Mouse (Mus musculus) heart, embryonic 10.5 days (tissue): ENCODE results near the gene Tssk4. TPM values are rescaled to one million over a fixed set of nuclear protein-coding genes. Genes with fewer than 3 reads are reported as not detected.

ENCODE experiments used
- DNase-seq: peaks from one replicate; pipeline ENCODE4 v3.0.0-alpha.2; 2017; ENCODE audit warnings: low spot score
- H3K27ac ChIP-seq: fragments of 300-500 bp; sonication (generic); 2 replicates; pipeline ENCODE4 v1.5.1; 2016; ENCODE audit warnings: mild to moderate bottlenecking
- H3K27me3 ChIP-seq: fragments of 300-500 bp; sonication (generic); 2 replicates; pipeline ENCODE4 v1.6.1; 2016; ENCODE audit warnings: mild to moderate bottlenecking; ENCODE audit not compliant: poor library complexity, insufficient read depth, severe bottlenecking
- H3K36me3 ChIP-seq: fragments of 300-500 bp; sonication (generic); 2 replicates; pipeline ENCODE4 v1.6.1; 2016; ENCODE audit warnings: mild to moderate bottlenecking, moderate library complexity
- H3K4me1 ChIP-seq: fragments of 300-500 bp; sonication (generic); 2 replicates; pipeline ENCODE4 v1.6.1; 2016; ENCODE audit warnings: mild to moderate bottlenecking
- H3K4me3 ChIP-seq: fragments of 300-500 bp; sonication (generic); 2 replicates; pipeline ENCODE4 v1.5.1; 2016; ENCODE audit warnings: mild to moderate bottlenecking, moderate library complexity
- H3K9me3 ChIP-seq: fragments of 300-500 bp; sonication (generic); 2 replicates; pipeline ENCODE4 v1.6.1; 2016; ENCODE audit warnings: mild to moderate bottlenecking, moderate library complexity
- WGBS: fragments of 180-500 bp; shearing (Covaris S2); methylation state at CpG from one replicate; pipeline ENCODE4 v1.1.7; 2016; 5-methylcytosine and 5-hydroxymethylcytosine counted together
- polyA plus RNA-seq: library from polyadenylated mRNA; unstranded; fragments of >200 nt; fragmentation: Nextera tagmentation; extraction: Ambion mirVana; gene quantifications from 2 replicates; pipeline ENCODE4 v1.2.1, GENCODE M21; 2016

The Tssk4 gene
- polyA plus RNA-seq, 1 experiment from 2014 or later: 0.57 TPM

DNA sequence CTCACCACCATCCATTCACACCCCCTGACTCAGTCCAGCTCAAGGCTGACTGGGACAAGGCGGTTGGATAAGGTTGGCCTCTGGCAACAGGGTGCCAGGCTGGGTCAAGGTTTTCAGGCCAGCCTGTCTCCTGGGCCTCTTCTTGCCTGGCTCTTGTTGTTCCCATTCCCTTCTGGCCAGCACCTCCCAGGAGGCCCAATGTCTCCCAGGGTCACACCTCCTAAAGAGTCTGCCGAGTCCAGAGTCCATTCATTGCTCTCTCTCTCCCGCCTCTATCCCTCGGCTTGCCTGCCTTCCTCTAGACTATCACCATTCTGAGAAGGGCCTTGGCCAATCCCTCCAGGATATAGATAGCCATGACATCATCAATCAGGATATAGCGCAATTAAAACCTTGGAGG is 8.0 kb downstream of the Tssk4 start:
- 87% methylated on average over 5 of the region's 5 CpGs for WGBS
- H3K27me3 ChIP-seq: no peaks in the 10 kb centered on the region
- H3K4me3 ChIP-seq: no peak overlapping the region
- H3K9me3 ChIP-seq: no peaks in the 10 kb centered on the region
- H3K27ac ChIP-seq: peak overlapping the region; percentile 80
- peaks cover 32% of the 10 kb centered on the region for H3K36me3 ChIP-seq
- DNase-seq: no peak
- peaks cover 12% of the 10 kb centered on the region; the same call in 1 of the 2 replicates for H3K4me1 ChIP-seq

DNA sequence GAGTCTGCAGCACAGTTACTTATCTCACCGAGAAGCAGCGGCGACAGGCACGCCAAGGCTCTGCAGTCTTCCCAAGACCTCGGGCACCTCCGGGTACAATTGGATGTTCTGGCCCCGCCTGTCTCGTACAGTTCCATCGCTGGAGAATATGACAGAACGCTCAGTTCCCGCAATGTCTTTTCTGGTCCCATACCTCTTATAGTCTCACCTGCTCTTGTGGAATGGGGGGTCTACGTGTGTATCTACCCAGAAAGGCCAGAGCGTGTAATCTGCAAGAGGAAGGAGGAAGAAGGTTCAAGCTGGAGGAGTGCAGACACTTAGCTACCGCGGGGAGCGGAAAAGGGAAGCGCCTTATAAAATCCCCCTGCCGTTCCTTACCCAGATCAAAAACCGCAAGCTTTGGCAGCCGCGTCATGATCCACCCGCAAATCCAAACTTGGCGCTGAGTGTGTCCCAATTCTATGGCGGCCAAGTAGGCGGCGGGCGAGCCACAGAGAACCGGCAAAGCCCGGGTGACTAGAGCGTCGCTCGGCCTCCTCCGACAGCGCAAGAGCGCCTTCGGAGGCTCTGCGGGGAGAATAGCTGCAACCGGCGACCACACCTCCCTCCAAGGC is 10.1 kb downstream of the Tssk4 start, which contains the start of gene Mdp1:
TSS of gene Mdp1 (minus strand) at position 549 of the 614 bp plus-strand sequence.
- Histone ChIP-seq H3K36me3 (peaks cover 42% of the 10 kb centered on the region), H3K27me3 (no peaks in the 10 kb centered on the region), H3K27ac (peak within 1 kb of the TSS; percentile 92), H3K4me3 (peak within 1 kb of the TSS; percentile 80), H3K9me3 (no peaks in the 10 kb centered on the region), H3K4me1 (peaks cover 12% of the 10 kb centered on the region; the same call in 1 of the 2 replicates)
- under 1% methylated on average over 39 of the region's 39 CpGs for WGBS
- peak; percentile 92 for DNase-seq

DNA sequence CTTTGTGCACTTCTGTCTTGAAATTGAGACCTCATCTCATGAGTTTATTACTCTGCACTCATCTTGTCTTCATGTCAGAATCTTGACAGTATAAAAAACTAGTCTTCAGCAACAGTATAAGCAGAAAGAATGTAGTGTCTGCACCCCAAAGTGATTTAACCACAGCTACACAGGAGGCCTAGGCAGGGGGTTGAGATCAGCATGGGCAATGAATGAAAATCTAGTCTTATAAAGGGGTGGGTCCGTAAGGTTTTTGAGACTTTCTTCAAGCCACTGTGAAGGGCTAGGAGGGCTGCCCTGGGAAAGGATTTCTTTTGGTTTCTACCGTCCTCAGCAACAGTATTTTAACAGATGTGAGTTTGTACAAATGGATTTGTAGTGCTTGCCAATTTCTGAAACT is 10.7 kb downstream of the Tssk4 start:
- H3K4me3 ChIP-seq: peak overlapping the region; percentile 80
- H3K4me1 ChIP-seq: peaks cover 12% of the 10 kb centered on the region; the same call in 1 of the 2 replicates
- H3K27me3 ChIP-seq: no peaks in the 10 kb centered on the region
- DNase-seq: no peak
- H3K9me3 ChIP-seq: no peaks in the 10 kb centered on the region
- no peak overlapping the region for H3K27ac ChIP-seq
- WGBS: 50% methylated on average over 2 of the region's 2 CpGs
- peaks cover 44% of the 10 kb centered on the region for H3K36me3 ChIP-seq

- Histone ChIP-seq H3K27ac (peak overlapping the region; percentile 98), H3K4me3 (peak overlapping the region; percentile 83), H3K9me3 (no peaks in the 10 kb centered on the region), H3K27me3 (no peaks in the 10 kb centered on the region), H3K36me3 (peaks cover 31% of the 10 kb centered on the region), H3K4me1 (peaks cover 20% of the 10 kb centered on the region)
- 0% methylated on average over 12 of the region's 12 CpGs for WGBS
- no peak for DNase-seq
Observed at GRCm38 (mm10) chr14:55671486-55671832, 21.5 kb downstream of the Tssk4 start.

DNA sequence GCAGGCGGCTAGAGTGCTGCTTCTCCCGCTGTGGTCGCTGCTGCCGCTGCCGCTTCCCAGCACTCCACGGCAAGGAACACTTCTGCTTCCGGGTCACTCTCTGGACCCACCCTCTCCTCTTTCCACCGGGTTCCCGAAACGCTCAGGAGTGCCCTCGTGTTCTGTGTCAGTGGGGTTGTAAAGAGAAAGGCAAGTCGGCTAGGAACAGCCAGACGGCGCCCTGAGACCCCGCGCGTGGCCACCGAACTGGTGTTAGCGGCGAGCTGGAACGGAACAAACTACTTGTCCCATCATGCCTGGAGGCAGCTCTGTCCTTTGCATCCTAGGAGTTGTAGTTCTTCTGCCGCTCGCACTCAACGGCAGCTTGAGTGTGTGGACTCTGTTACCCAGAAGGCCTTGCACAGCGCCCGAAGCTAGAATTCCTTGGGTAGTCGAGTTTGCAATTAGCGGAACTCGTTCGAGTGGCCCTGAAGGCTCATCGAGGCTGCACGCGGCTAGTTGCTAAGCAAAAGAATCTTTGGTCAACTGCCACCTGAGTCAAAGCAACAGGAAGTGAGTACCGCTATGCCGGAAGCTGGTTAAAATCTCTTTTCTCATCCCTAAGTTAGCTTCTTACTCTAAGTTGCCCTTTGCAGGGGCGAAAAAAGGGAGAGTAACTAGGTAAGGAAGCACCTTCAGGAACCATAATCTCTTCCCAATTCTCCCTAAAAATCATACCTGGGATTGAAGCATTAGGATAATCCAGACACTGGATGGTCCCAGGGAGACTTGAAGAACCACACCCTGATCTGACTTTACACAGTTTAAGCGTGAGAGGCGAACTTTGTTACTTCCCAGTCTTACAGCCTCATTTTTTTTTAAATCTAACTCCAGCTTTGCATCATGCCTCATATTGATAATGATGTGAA is 22.1 kb downstream of the Tssk4 start, which contains the start of the genes Gmpr2 and Nedd8:
TSS of gene Gmpr2 (plus strand) at position 109 of the 908 bp plus-strand sequence.
TSS of gene Nedd8 (minus strand) at position 292 of the 908 bp plus-strand sequence.
- H3K36me3 ChIP-seq: peaks cover 33% of the 10 kb centered on the region
- H3K27ac ChIP-seq: peak within 1 kb of the TSS; percentile 98
- H3K4me3 ChIP-seq: peak within 1 kb of the TSS; percentile 83
- peak; percentile 99 for DNase-seq
- WGBS: 1% methylated on average over 38 of the region's 38 CpGs
- peaks cover 20% of the 10 kb centered on the region for H3K4me1 ChIP-seq
- no peaks in the 10 kb centered on the region for H3K27me3 ChIP-seq
- H3K9me3 ChIP-seq: no peaks in the 10 kb centered on the region

- H3K36me3 ChIP-seq: peaks cover 39% of the 10 kb centered on the region
- DNase-seq: no peak
- H3K4me1 ChIP-seq: peaks cover 20% of the 10 kb centered on the region
- H3K4me3 ChIP-seq: peak overlapping the region; percentile 83
- H3K27ac ChIP-seq: peak overlapping the region; percentile 98
- no peaks in the 10 kb centered on the region for H3K9me3 ChIP-seq
- H3K27me3 ChIP-seq: no peaks in the 10 kb centered on the region
- 75% methylated on average over 7 of the region's 7 CpGs for WGBS
Observed at GRCm38 (mm10) chr14:55672741-55673060, 22.7 kb downstream of the Tssk4 start.

DNA sequence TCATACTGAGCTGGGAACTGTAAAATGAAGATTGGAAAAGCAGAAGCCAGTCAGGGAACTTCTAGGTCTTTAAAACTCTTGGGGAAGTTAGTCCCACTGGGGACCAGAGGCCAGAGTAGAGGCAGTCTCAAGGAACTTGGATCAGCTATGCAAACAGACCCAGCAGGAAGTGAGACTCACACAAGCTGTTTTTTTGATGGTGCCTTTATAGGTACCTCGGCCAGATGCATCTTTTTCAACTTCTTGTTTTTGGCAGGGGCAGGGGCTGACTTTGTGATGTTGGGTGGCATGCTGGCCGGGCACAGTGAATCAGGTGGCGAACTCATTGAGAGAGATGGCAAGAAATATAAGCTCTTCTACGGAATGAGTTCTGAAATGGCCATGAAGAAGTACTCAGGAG is 27.6 kb downstream of the Tssk4 start:
- Histone ChIP-seq H3K27ac (no peak overlapping the region), H3K27me3 (no peaks in the 10 kb centered on the region), H3K9me3 (no peaks in the 10 kb centered on the region), H3K36me3 (peaks cover 57% of the 10 kb centered on the region), H3K4me3 (no peak overlapping the region), H3K4me1 (peaks cover 12% of the 10 kb centered on the region)
- DNase-seq: no peak
- WGBS: 85% methylated on average over 4 of the region's 4 CpGs

DNA sequence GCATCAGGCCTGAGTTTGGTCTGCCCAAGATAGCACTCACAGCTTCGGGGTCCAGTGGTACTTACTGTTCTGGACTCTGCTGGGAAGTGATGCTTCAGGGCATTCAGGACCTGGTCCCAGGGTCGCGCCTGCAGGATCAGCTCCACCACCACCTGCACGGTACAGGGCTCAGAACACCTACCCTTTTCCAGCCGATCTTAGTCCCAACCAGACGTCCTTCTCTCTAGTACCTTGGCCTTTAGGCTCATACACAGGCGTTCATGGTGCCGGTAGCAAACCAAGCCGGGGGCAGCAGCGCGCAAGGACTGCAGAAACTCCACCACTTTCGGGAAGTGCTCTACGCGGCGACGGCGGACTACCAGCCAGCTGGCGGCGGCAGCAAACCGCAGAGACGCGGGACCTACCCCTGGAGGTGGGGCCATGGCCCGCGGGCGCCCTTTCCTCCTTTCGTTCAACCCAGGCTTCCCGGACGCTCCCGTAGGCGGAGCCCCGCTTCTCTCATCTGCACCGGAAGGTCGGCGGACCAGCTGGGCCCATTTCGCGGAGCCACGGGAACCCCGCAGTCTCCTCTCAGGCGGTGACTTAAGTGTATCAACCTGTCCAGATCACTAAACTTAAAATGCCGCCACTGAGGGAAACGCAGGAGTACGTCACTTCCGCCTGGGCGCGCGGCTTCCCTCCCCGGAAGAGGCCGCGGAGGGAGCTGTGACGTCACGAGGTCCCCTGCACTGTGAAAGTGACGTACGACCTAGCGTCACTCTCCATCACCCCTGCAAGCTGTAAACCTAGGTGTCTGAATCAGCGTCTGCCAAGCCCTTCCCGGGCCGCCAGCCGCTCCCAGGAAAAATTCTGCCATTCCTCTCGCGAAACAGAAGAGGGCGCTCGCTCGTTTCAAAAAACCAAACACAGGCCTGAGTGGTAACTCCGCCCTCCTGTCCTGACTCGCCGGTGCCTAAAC is 31.5 kb downstream of the Tssk4 start, which contains the start of gene Tinf2:
TSS of gene Tinf2 (minus strand) at position 661 of the 958 bp plus-strand sequence.
- Histone ChIP-seq H3K4me3 (peak within 1 kb of the TSS; percentile 92), H3K4me1 (peaks cover 9% of the 10 kb centered on the region), H3K27ac (peak within 1 kb of the TSS; percentile 93), H3K27me3 (no peaks in the 10 kb centered on the region), H3K9me3 (no peaks in the 10 kb centered on the region), H3K36me3 (peaks cover 38% of the 10 kb centered on the region)
- DNase-seq: peak; percentile 97
- under 1% methylated on average over 66 of the region's 66 CpGs for WGBS

GRCm38 (mm10) chr14:55682118-55682493 is 32.1 kb downstream of the Tssk4 start:
- Histone ChIP-seq H3K36me3 (peaks cover 32% of the 10 kb centered on the region), H3K27ac (peak overlapping the region; percentile 93)

DNA sequence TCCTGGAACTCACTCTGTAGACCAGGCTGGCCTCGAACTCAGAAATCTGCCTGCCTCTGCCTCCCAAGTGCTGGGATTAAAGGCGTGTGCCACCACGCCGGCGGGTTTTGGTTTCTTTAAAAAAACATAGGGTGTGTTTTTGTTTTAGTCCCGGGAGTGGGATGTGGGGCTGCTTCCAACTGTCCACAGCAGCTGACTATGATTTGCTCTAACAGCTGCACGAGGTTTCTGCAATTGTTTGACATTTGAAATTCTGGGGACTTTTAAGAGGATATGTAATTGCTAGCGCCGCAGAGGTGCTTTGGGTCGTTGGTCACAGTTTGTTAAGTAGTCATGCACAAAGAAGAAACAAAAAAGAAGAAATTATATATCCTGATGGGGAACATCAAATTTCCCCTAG is 39.4 kb downstream of the Tssk4 start:
- H3K9me3 ChIP-seq: no peaks in the 10 kb centered on the region
- no peaks in the 10 kb centered on the region for H3K4me1 ChIP-seq
- no peak for DNase-seq
- H3K27me3 ChIP-seq: no peaks in the 10 kb centered on the region
- no peak overlapping the region for H3K4me3 ChIP-seq
- 76% methylated on average over 10 of the region's 10 CpGs for WGBS
- no peaks in the 10 kb centered on the region for H3K36me3 ChIP-seq
- H3K27ac ChIP-seq: no peak overlapping the region

More at GRCm38 (mm10) chr14:55682118-55682493, 32.1 kb downstream of the Tssk4 start:
- DNase-seq: no peak
- peak overlapping the region; percentile 92 for H3K4me3 ChIP-seq
- no peaks in the 10 kb centered on the region for H3K27me3 ChIP-seq
- H3K9me3 ChIP-seq: no peaks in the 10 kb centered on the region
- 21% methylated on average over 3 of the region's 3 CpGs for WGBS
- H3K4me1 ChIP-seq: peaks cover 9% of the 10 kb centered on the region

DNA sequence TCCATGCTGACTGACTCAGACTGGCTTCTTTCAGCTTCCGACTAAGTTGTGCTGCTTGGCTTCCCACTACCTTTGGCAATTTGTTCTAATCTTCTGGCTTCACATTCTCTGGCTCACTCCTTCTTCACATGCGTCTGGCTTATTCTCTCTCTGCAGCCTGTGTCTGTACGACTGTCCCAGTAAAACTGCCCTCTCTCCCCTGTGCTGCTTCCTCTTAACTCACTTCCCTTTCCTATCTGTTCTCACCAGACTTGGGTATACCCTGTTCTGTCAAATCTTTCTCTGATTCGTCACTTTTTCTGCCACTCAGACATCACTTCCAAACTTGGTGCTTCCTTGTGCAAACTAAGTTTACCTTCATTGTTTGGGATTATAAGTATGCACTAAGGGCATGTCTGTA is 47.2 kb downstream of the Tssk4 start:
- Histone ChIP-seq H3K27ac (no peak overlapping the region), H3K36me3 (no peaks in the 10 kb centered on the region), H3K4me3 (no peak overlapping the region), H3K9me3 (no peaks in the 10 kb centered on the region), H3K27me3 (no peaks in the 10 kb centered on the region), H3K4me1 (no peaks in the 10 kb centered on the region)
- 81% methylated on average over 4 of the region's 4 CpGs for WGBS
- DNase-seq: no peak

DNA sequence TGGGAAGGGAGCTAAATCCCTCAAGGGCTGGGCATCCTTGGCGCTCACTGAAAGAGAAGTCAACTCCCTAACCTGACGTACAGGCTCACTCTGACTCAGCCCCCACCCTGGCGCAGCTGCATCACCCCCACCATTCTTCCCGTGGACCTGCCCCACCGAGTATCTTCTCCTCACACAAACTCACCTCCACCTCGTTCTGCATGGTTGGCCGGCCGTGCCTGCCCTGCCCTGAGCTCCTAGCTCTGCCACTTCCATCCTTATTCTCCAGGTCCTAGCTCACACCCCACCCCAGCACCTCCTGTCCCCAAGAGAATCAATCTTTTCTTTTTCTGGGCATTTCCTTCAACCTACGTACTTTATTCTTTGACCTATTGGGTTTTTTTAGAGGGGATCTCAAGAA is 51.1 kb downstream of the Tssk4 start:
- no peaks in the 10 kb centered on the region for H3K4me1 ChIP-seq
- no peaks in the 10 kb centered on the region for H3K36me3 ChIP-seq
- no peaks in the 10 kb centered on the region for H3K9me3 ChIP-seq
- no peak overlapping the region for H3K27ac ChIP-seq
- no peak for DNase-seq
- WGBS: 67% methylated on average over 9 of the region's 9 CpGs
- no peak overlapping the region for H3K4me3 ChIP-seq
- H3K27me3 ChIP-seq: no peaks in the 10 kb centered on the region
